Mouse (Mus musculus) small intestine, adult 2 months (tissue): ENCODE measurements around the gene Parp9. TPM values are rescaled to one million over a fixed set of nuclear protein-coding genes. Genes with fewer than 3 reads are reported as not detected.
"Not testable (repeated sequence)": the region's sequence is repeated elsewhere in the genome, so short reads cannot be mapped to it uniquely, and the experiment has no call there.

Experiments
- H3K27ac ChIP-seq: fragments of 200-500 bp; 2 replicates; pipeline ENCODE4 v1.5.1; 2012; ENCODE audit warnings: low read depth, low read length, control low read depth, inconsistent platforms; ENCODE audit not compliant: insufficient read depth
- H3K27me3 ChIP-seq: fragments of 200-500 bp; 2 replicates; pipeline ENCODE4 v1.6.1; 2012; ENCODE audit warnings: mild to moderate bottlenecking, moderate library complexity, low read length, inconsistent platforms; ENCODE audit not compliant: control insufficient read depth, insufficient read depth
- H3K36me3 ChIP-seq: fragments of 200-500 bp; 2 replicates; pipeline ENCODE4 v1.6.1; 2012; ENCODE audit warnings: mild to moderate bottlenecking, low read length, control low read depth, inconsistent platforms; ENCODE audit not compliant: control insufficient read depth, insufficient read depth
- H3K4me1 ChIP-seq: fragments of 200-500 bp; 2 replicates; pipeline ENCODE4 v1.6.1; 2012; ENCODE audit warnings: low read length, inconsistent platforms, mixed read lengths; ENCODE audit not compliant: control insufficient read depth, insufficient read depth, insufficient read length
- H3K4me3 ChIP-seq: fragments of 200-500 bp; 2 replicates; pipeline ENCODE4 v1.5.1; 2012; ENCODE audit warnings: low read depth, mild to moderate bottlenecking, control low read depth, inconsistent platforms, low read length, moderate library complexity
- CTCF ChIP-seq: fragments of 200-500 bp; IDR thresholded peaks from 2 replicates; pipeline ENCODE4 v1.5.1; 2012; ENCODE audit warnings: low read depth, mild to moderate bottlenecking, control low read depth, inconsistent platforms, low read length, moderate library complexity, mixed read lengths; ENCODE audit not compliant: insufficient replicate concordance, insufficient read length; ENCODE audit errors: extremely low read depth
- POLR2A ChIP-seq: fragments of 200-500 bp; IDR thresholded peaks from 2 replicates; pipeline ENCODE4 v1.6.1; 2012; ENCODE audit warnings: low read depth, mild to moderate bottlenecking, control low read depth, inconsistent platforms, low read length, moderate library complexity
- WGBS: fragments of 180-500 bp; shearing (Covaris S2); methylation state at CpG from one replicate; pipeline ENCODE4 v1.1.7; 2018; 5-methylcytosine and 5-hydroxymethylcytosine counted together
- polyA plus RNA-seq: library from polyadenylated mRNA; depleted of rRNA; stranded (reverse); fragments of >200 nt; gene quantifications from 2 replicates; pipeline ENCODE4 v1.2.3, GENCODE M21; 2012; rRNA removed

The Parp9 gene
- polyA plus RNA-seq = 2.6 and 7.6 TPM in 2 replicates

DNA sequence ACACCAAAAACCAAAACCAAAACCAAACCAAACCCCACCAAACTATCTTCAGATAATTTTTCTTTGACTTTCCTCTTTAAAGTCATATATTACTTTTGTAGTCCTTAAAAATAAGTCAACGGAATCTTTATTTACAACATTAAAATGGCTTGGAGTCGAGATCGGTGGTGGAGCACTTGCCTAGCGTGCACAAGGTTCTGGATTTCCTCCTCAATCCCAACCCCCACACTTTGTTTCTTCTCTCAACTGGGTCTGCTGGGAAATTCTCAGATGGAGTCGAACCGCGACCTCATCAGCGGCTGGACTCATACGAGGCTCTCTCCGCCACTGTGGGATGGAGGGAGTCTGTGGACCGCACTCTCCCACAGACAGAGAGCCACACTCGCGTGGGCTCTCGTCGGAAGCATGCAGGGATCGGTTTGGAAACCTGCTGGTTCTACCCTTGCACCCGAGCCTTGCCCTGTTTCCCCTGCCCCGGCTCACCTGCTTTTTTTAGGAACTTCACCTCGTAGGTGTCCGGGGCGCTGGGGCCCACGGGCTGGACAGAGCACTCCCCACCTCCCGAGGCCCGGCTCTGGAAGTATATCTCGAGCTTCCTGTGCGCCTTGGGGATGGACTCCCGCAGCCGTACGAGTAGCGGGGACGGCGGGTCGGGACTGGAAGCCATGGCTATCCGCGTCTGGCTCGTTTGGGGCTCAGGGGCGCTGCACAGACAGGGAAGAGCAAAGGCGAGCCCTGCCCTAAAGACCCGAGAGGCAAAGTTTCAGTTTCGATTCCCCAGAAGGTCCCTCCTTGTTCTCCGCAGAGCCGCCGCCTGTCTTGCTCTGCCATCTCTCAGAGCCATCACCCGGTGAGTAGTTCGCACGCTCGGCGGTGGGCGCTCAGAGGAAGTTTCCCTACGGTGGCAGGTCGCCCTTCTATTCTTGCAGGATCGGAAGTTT, at the start of gene Parp9, which contains the start of gene Dtx3l:
Parp9 (plus strand) TSS at position 260 of the 941 bp plus-strand sequence.
Dtx3l (minus strand) TSS at position 941 of the 941 bp plus-strand sequence.
- Histone ChIP-seq H3K27ac (peak within 1 kb of the TSS; percentile 97), H3K4me3 (peak within 1 kb of the TSS; percentile 94), H3K4me1 (peaks cover 7% of the 10 kb centered on the region), H3K27me3 (no peaks in the 10 kb centered on the region), H3K36me3 (peaks cover 40% of the 10 kb centered on the region)
- WGBS = under 1% methylated on average over 52 of the region's 52 CpGs
- TF ChIP-seq CTCF = no peak
- TF ChIP-seq POLR2A = peak; percentile 61

DNA sequence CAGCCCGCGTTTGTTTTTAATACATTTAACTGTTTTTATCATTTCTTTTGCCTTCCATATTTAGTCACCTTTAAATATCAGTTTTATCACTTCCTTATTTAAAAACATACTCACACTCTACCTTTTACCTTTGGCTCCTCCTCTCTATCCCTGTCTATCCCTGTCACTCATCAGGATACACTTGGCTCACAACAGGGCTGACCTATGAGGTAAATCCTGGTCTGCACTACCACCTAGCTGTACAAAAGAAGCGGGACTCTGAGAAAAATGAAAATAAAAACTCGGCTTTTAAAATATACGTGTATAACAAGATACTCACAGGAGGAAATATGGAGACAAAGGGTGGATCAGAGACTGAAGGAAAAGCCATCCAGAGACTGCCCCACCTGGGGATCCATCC, 49.4 kb upstream of the Parp9 start:
- no peaks in the 10 kb centered on the region for H3K36me3 ChIP-seq
- TF ChIP-seq CTCF (no peak), POLR2A (no peak)
- H3K27ac ChIP-seq = no peak overlapping the region
- no peak overlapping the region for H3K4me3 ChIP-seq
- H3K27me3 ChIP-seq = no peaks in the 10 kb centered on the region
- H3K4me1 ChIP-seq = no peaks in the 10 kb centered on the region
- 89% methylated on average over 5 of the region's 5 CpGs for WGBS

DNA sequence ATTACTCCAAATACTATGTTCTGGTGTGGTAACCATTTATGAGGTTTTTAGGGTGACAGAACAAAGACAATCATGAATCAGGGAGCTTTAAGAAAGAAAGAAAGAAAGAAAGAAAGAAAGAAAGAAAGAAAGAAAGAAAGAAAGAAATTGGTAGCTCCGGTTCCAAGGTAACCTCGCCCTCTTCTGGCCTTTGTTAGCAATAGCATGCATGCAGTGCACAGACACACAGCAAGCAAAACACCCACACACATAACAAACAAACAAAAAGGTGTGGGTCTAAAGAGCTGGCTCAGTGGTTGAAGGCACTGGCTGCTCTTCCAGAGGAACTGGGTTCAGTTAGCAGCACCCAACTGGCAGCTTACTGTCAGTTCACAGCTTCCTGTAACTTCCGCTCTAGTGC, 47.6 kb upstream of the Parp9 start:
- Histone ChIP-seq H3K4me1 (no peaks in the 10 kb centered on the region), H3K27ac (no peak overlapping the region), H3K36me3 (no peaks in the 10 kb centered on the region), H3K4me3 (no peak overlapping the region), H3K27me3 (no peaks in the 10 kb centered on the region)
- TF ChIP-seq POLR2A = no peak
- TF ChIP-seq CTCF = peak; percentile 37; the same call in 1 of the 2 replicates
- WGBS = 88% methylated on average over 3 of the region's 3 CpGs

DNA sequence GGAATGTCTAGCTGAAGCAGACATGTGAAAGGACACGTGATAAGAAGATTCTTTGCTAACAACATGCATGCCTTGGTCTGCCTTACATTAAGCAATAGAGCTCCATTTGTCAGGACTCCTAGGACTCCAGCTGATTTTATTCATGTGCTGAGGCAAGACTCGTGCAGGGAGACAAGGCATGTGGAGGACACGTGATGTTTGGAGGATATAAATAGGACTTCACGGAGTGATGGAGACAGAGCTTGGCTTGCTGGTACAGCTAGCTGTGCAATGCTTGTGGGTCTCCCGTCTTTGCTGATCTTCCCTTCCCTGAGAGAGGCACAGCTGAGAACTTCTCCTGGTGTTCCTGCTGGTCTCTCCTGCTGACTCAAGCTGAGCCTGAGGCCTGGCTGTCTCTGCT, 46.7 kb upstream of the Parp9 start:
- not testable (repeated sequence) for H3K4me1 ChIP-seq
- WGBS = 84% methylated on average over 5 of the region's 5 CpGs

DNA sequence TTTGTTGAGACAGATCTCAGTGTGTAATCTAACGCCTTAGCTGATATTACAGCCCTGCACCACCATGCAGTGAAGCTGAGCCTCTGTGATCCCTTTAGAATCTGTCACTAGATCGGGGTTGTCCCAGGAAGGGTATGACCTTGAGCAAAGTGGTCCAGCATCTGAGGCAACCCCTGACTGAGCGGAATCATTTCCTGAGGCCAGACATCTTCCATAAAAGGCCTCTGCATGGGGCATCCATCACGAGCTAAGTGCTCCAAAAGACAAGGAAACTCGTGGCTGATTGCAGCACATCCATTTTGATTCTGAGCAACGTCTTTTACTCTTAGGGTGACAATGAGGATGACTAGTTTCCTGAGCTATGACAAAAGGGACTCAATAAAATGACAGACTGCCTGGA, 43.3 kb upstream of the Parp9 start:
- no peak overlapping the region for H3K4me3 ChIP-seq
- H3K4me1 ChIP-seq = no peaks in the 10 kb centered on the region
- no peaks in the 10 kb centered on the region for H3K27me3 ChIP-seq
- no peaks in the 10 kb centered on the region for H3K36me3 ChIP-seq
- 75% methylated on average over 6 of the region's 6 CpGs for WGBS
- H3K27ac ChIP-seq = no peak overlapping the region
- TF ChIP-seq POLR2A = no peak

More for the DNA sequence above, 46.7 kb upstream of the Parp9 start:
- H3K27ac ChIP-seq, H3K36me3 ChIP-seq, H3K27me3 ChIP-seq, H3K4me3 ChIP-seq: not testable (repeated sequence)

DNA sequence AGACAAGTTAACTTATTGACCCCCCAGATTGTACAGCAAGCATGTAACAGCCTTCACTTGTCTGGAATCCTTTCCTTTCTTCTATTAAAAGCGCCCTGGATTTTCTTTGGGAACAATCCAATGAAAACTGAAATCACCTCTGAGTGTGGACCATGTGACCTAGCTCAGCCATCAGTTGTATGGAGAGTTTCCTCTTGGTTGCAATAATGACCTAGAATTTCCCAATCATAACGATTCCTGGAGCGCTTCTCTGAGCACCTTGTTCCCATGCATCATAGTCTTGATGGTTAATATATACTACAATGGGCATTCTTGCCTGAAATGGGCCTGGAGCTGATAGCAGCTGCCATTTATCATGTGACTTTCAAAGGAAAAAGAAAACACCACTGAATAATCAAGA, 37.7 kb upstream of the Parp9 start:
- no peaks in the 10 kb centered on the region for H3K36me3 ChIP-seq
- H3K27ac ChIP-seq = no peak overlapping the region
- no peak for TF ChIP-seq CTCF
- 63% methylated on average over 3 of the region's 3 CpGs for WGBS
- no peak overlapping the region for H3K4me3 ChIP-seq
- H3K4me1 ChIP-seq = peaks cover 3% of the 10 kb centered on the region; the same call in 1 of the 2 replicates
- no peaks in the 10 kb centered on the region for H3K27me3 ChIP-seq

DNA sequence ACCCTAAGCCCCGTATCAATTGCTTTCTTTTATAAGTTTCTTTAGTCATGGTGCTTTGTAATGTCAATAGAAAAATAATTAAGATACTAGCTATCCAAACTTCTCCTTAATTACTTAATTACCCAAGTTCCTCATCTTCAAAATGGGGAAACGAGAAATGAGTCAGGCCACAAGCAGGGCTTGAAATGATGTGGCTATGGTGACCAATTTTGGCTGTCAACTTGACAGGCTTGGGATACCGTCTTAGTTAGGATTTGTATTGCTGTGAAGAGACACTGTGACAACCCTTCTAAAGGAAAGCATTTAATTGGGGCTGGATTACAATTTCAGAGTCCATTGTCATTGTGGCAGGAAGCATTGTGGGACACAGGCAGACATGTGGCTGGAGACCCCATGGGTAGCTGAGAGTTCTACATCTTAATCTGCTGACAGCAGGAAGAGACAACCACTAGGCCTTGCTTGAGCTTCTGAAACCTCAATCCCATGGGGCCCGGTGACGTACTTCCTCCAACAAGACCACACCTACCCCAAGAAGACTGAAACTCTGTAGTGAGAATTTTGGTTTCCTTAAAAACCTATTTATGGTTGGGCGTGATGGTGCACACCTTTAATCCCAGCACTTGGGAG, 35.1 kb upstream of the Parp9 start:
- Histone ChIP-seq H3K4me1 (peaks cover 10% of the 10 kb centered on the region), H3K27me3 (no peaks in the 10 kb centered on the region), H3K4me3 (no peak overlapping the region), H3K27ac (no peak overlapping the region), H3K36me3 (no peaks in the 10 kb centered on the region)
- 91% methylated on average over 6 of the region's 6 CpGs for WGBS
- no peak for TF ChIP-seq CTCF
- no peak for TF ChIP-seq POLR2A
